Mouse (Mus musculus): ENCODE measurements around the gene Nhlrc4.

Gene Nhlrc4

DNA sequence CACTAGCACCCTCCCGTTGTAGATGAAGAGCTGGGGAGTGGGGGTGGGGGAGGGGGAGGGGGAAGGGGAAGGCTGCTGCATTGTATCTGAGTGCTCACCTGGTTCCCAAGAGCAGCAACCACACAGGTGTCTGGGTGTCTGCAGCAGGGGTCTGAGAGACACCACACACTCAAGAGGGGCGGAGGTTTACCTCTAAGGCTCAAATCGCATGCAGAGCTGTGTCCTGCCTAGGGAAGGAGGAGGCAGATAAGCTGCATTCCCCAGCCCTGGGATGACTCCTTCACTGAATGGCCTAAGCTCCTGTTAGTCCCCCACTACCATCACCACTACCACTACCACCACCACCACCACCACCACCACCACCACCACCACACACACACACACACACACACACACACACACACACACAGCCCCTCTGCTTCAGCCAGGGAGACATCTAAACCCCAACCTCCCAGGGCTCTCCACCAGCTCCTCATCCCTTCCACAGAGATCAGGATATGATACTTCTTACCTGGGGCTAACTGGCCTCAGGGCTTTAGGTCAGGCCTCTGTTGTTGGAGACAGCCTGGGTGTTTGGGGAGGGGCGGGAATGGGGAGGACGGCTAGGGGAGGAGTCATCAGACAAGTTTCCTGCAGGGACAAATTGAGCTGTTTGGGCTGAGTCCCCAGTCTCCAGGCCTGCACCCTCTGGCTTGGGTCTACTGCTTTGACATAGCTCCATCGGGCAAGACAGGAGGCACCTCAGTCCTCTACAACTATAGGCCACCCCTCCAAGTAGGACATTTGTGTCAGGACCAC is at the start of gene Nhlrc4, which contains the start of gene Pigq:
TSS of gene Nhlrc4 (minus strand) at position 596 of the 798 bp plus-strand sequence.
TSS of gene Pigq (minus strand) at position 571 of the 798 bp plus-strand sequence.
- DNase-seq (ENCODE audit: extremely low read depth, insufficient read length, low spot score): no peak

DNA sequence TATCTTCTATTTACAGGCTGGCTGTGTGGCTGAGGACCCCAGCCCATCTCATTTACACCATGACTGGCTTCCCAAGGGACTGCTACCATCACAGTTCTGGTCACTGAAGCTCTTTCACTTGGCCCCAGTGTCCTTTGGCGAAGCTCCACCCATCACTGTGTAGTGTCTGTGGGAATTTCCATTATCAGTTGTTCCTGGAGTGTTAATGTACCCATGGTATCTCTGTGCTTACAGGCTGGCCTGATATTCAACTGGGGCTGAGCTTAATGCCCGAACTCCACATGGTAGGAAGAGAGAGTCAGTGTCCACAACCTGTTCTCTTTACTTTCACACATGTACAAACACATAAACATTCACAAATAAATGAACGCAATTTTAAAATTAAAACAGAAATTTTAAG is 48.7 kb upstream of the Nhlrc4 start:
- no peak for DNase-seq (ENCODE audit: extremely low read depth, insufficient read length, low spot score)

- no peak for DNase-seq (ENCODE audit: extremely low read depth, insufficient read length, low spot score)
Measured at GRCm38 (mm10) chr17:25992274-25992673, 47.5 kb upstream of the Nhlrc4 start.

GRCm38 (mm10) chr17:25990331-25990730 is 45.6 kb upstream of the Nhlrc4 start:
- DNase-seq (ENCODE audit: extremely low read depth, insufficient read length, low spot score): no peak

GRCm38 (mm10) chr17:25985306-25986294 is 40.8 kb upstream of the Nhlrc4 start, which contains the start of gene Capn15:
Gene Capn15 (minus strand): TSS chr17:25985796.
- peak; percentile 98 for DNase-seq (ENCODE audit: extremely low read depth, insufficient read length, low spot score)

- DNase-seq (ENCODE audit: extremely low read depth, insufficient read length, low spot score): no peak
Measured at GRCm38 (mm10) chr17:25984556-25985305, 40.0 kb upstream of the Nhlrc4 start.

DNA sequence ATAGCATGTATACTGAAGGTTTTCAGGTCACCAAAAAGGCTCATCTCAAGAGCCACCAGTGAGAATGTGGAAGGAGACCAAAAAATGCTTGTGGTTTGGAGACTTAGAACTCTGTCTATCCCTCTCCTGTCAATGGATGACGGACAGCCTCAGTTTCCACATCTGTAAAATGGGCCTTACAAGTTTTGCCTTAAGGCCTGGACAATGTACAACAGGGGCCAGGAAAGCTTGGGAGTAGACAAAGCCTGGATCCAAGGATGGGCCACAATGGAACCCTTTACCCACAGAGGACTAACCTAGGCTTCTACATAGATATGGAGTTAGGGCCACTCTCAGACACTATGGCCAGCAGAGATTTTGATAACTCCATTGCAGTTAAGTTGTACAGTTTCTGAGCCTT is 39.3 kb upstream of the Nhlrc4 start:
- DNase-seq (ENCODE audit: extremely low read depth, insufficient read length, low spot score): no peak

- DNase-seq (ENCODE audit: extremely low read depth, insufficient read length, low spot score): no peak
Measured at GRCm38 (mm10) chr17:25982913-25983312, 38.2 kb upstream of the Nhlrc4 start.

- no peak for DNase-seq (ENCODE audit: extremely low read depth, insufficient read length, low spot score)
Measured at GRCm38 (mm10) chr17:25980854-25981253, 36.1 kb upstream of the Nhlrc4 start.

GRCm38 (mm10) chr17:25979829-25980738 is 35.3 kb upstream of the Nhlrc4 start:
- DNase-seq (ENCODE audit: extremely low read depth, insufficient read length, low spot score): no peak

DNA sequence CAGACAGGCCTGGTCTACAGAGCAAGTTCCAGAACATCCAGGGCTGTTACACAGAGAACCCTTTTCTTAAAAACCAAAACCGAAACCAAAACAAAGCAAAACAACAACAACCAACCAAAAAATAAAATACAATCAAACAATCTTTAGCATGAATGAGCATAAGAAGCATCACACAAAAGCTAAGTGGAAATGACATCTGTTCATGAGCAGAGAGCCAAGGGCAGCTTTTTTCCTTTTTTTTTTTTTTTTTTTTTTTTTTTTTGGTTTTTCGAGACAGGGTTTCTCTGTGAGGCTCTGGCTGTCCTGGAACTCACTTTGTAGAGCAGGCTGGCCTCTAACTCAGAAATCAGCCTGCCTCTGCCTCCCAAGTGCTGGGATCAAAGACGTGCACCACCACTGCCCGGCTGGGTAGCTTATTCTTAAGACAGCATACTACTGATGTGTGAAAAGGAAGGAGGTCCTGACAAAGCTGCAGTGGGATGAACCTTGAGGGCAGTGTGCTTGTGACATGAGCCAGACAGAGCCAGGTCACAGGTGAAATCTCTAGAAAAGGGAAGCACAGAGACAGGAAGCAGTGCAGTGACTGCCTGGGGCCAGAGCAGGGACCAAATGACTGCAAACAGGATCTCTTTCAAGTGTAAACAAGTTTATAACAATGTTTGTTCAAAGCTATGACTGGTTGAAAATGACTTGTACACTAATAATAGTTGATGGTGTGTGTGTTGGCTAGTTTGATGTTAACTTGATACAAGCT is 26.4 kb upstream of the Nhlrc4 start:
- DNase-seq (ENCODE audit: extremely low read depth, insufficient read length, low spot score): no peak

DNA sequence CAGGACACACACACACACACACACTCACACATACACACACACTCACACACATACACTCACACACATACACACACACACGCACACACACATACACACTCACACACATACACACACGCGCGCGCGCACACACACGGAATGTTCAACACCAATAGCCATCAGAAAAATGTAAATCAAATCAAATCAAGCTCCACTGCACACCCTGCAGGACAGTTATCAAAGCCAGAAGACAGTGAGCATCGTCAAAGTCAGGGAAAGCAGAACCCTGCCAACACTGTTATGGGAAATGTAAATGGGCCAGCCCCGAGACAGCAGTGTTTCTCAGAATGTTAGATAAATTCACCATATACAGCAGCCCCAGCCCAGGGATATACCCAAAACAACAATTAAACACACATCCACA is 25.7 kb upstream of the Nhlrc4 start:
- no peak for DNase-seq (ENCODE audit: extremely low read depth, insufficient read length, low spot score)

GRCm38 (mm10) chr17:25968176-25968575 is 23.4 kb upstream of the Nhlrc4 start:
- no peak for DNase-seq (ENCODE audit: extremely low read depth, insufficient read length, low spot score)

DNA sequence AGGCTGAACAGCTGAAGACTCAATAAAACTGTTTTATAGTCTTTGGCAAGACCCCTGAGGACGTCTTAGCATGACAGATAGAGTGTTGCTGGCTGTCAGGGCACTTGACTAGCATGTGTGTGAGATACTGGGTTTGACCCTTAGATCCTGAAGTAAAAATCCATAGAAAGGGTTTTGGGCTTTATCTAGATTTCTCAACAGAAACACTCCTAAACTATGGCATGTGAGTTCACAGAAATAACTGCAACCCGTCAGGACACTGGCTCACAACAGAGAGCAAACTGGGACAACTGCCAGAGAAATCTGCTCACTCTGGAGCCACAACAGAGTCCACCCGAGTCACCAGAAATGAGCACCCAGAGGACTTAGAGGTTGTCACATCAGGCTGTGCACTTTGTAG is 22.9 kb upstream of the Nhlrc4 start:
- DNase-seq (ENCODE audit: extremely low read depth, insufficient read length, low spot score): no peak

GRCm38 (mm10) chr17:25964271-25964670 is 19.5 kb upstream of the Nhlrc4 start:
- DNase-seq (ENCODE audit: extremely low read depth, insufficient read length, low spot score): no peak

DNA sequence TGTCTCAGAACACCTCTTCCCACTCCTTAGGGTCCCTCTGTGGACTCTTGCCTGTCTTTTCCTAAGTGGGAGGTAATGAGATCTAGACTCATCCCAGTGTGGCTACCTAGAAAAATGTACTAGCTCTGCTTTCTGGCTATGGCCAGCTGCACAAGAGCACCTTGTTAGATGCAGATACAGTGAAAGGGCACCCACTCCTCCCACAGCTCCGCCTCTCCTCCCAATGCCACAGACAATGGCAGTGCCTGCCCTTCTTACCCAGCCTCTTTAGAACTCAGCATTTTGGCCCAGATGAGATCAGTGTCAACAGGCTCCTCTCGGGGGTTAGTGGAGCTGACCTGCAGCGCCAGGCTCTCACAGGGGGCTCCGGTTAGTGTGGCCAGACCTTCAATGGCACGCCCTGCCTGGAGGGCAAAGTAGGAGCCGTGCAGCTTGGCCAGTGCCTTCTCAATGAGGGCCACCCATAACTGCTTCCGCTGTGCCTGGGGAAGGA is 17.7 kb upstream of the Nhlrc4 start:
- no peak for DNase-seq (ENCODE audit: extremely low read depth, insufficient read length, low spot score)

DNA sequence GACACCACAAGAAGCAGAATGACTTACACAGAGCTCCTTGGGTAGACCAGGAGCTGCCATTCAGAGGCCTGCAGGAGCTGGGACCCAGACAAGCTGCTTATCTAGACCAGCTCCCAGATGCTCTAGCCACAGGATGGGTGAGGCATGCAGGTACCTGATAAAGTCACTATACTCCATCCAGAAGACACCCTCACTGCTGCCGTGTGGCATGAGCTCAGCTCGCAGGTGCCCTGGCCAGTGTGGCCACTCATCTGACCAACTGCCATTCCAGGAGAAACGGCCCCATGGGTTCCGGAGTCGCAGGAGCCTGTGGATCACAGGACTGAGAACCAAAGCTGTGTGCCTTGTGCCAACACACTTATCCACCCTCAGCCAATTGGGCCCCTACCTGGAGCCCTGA is 16.8 kb upstream of the Nhlrc4 start:
- DNase-seq (ENCODE audit: extremely low read depth, insufficient read length, low spot score): no peak

DNA sequence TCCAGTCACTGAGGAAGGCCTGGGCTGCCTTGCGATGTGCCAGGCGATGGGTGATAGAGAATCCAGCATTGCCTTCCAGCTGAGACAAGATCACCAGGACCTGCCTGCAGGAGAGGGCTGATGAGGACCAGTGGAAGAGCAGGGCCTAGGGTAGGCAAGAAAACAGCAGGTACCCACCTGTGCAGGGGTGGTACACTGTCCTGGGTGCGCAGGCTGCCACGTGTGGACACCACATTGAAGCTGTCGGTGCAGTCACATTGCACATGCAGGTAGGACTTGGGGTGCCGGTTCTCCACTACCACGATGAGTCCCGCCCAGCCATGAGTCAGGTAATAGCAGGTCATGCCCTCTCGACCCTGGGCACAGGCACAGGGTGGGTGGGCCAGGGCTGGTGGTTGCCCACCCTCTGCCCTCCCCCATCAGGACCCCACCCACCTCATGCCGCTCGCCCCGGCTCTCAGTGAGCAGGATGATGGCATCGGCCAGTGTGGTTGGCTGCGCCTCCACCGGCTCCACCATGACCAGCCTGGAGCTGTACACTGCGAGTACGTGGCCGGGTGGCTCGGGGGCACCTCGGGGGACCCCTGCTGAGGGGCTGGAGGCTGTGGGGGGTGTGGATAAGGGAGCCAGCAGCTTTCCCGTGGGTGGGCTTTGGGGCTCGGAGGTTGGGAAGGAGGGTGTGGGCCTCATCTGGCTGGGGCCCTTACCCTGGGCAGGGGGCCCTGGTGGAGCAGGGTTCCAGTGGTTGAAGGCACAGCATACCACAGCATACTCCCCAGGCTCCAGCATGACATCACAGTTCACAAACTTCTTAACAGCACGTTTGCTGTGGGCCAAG is 15.1 kb upstream of the Nhlrc4 start:
- no peak for DNase-seq (ENCODE audit: extremely low read depth, insufficient read length, low spot score)

Data from 3134 (cell line).